Mouse (Mus musculus): Measurements from ENCODE around the gene Dusp13. TPM values are rescaled to one million over a fixed set of nuclear protein-coding genes. Genes with fewer than 3 reads are reported as not detected.

The Dusp13 gene
- polyA plus RNA-seq, 1 experiment, result 0.79 TPM

DNA sequence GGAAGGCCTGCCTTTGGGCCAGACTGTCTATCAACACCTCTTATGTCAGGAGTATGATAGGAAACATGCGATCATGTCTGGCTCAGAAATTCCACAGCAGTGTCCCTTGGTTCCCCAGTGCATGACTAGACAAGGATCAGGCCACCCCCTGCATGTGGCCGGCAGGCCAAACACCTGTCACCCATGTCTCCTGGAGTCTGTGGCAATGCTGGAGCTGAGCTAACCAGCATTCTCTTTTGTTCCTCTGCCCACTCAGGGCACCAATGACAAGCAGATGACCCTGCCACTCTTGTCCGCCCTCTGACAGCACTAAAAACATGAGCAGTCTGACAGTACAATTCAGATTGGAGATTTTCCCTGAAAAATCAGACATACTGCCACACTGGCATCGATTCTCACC is 67.1 kb downstream of the Dusp13 start:
- peaks cover 14% of the 10 kb centered on the region for H3K4me1 ChIP-seq (ENCODE audit: control insufficient read depth, insufficient read depth, low read length)
- H3K27ac ChIP-seq (ENCODE audit: insufficient read depth, low read depth, low read length), result no peak overlapping the region
- TF ChIP-seq POLR2A (IDR thresholded peaks at IDR 0.05; ENCODE audit: borderline replicate concordance, low read depth, low read length), result no peak
- TF ChIP-seq CTCF (IDR thresholded peaks at IDR 0.05; ENCODE audit: low read depth, low read length), result no peak
- H3K4me3 ChIP-seq (ENCODE audit: insufficient read depth, low read length), result no peak overlapping the region

Other genes starting within 250 kb of the Dusp13 start
- gene Dupd1, start 36.6 kb downstream of the Dusp13 start, polyA plus RNA-seq (2012; ENCODE audit: insufficient read depth, insufficient read length, missing spikeins), result not detected in 2 replicates
- 19.6 and 22.9 TPM in 2 replicates for gene Samd8, start 650 bp downstream of the Dusp13 start, polyA plus RNA-seq (2012; ENCODE audit: insufficient read depth, insufficient read length, missing spikeins)
- 211 and 222 TPM in 2 replicates for gene Vdac2, start 74.1 kb upstream of the Dusp13 start, polyA plus RNA-seq (2012; ENCODE audit: insufficient read depth, insufficient read length, missing spikeins)
- gene Comtd1, start 97.8 kb upstream of the Dusp13 start, polyA plus RNA-seq (2012; ENCODE audit: insufficient read depth, insufficient read length, missing spikeins), result 15.5 and 23.1 TPM in 2 replicates
- gene Zfp503, start 238.4 kb upstream of the Dusp13 start, polyA plus RNA-seq (2012; ENCODE audit: insufficient read depth, insufficient read length, missing spikeins), result 0.76 and 1.0 TPM in 2 replicates